Mouse (Mus musculus) c-Kit-negative CD71-positive TER-119-positive erythroid progenitor cells, embryonic 14.5 days (primary cell): ENCODE measurements around the gene Gm13279.
"Not testable (repeated sequence)": the region's sequence is repeated elsewhere in the genome, so short reads cannot be mapped to it uniquely, and the experiment has no call there.

Experiments
- DNase-seq: peaks from one replicate; pipeline ENCODE4 v3.0.0-alpha.2; 2013; ENCODE audit warnings: low read depth, low spot score

Gene Gm13279

DNA sequence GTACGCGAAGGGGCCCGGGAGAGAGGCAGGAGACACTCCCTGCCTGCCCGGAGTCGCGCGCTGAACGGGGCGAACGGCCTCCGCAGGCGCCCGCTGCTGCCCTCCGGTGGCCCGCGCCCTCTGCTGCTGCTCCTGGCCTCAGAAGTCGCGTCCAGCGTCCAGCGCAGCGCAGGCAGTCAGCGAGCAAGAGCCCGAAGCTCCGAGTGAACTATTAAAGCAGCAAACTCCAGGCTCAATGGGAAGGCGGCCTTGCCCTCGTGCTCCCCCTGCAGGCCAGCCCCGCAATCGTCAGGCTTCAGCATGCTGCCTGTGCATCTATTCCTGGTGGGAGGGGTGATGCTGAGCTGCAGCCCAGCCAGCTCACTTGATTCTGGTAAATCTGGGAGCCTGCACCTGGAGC is at the start of gene Gm13279:
Gm13279 (plus strand) TSS at position 301 of the 400 bp plus-strand sequence.
- DNase-seq = not testable (repeated sequence)

DNA sequence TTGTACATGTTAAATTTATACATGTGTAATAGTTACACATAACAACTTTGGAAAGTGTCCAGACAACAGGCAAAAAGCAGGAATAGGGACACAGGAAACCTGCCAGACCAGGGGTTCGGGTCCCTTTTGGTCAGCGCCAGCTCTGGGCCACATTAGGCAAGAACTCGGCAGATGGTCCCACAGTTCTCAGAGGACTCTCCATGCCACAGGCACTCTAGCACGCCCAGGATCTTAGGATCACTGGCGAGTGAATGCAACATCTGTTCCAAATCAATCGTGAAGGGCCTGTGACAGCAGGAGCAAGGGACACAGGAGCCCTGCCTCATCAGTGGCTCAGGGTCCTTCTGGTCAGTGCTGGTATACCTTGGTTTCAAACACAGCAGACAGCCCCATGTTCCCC is 47.3 kb upstream of the Gm13279 start:
- no peak for DNase-seq

DNA sequence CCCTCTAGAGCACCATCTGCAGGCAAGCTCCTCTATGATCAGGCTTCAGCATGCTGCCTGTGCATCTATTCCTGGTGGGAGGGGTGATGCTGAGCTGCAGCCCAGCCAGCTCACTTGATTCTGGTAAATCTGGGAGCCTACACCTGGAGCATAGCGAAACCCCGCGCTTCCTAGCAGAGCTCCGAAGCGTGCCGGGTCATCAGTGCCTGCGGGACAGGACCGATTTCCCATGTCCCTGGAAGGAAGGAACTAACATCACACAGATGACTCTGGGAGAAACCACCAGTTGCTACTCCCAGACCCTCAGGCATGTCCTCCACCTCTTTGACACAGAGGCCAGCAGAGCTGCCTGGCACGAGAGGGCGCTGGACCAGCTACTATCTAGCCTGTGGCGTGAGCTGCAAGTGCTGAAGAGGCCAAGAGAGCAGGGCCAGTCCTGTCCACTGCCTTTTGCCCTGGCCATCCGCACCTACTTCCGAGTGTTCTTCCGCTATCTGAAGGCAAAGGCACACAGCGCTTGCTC is 42.3 kb upstream of the Gm13279 start, which contains the start of gene Gm13271:
Gm13271 (plus strand) TSS at position 51 of the 523 bp plus-strand sequence.
- DNase-seq = not testable (repeated sequence)

DNA sequence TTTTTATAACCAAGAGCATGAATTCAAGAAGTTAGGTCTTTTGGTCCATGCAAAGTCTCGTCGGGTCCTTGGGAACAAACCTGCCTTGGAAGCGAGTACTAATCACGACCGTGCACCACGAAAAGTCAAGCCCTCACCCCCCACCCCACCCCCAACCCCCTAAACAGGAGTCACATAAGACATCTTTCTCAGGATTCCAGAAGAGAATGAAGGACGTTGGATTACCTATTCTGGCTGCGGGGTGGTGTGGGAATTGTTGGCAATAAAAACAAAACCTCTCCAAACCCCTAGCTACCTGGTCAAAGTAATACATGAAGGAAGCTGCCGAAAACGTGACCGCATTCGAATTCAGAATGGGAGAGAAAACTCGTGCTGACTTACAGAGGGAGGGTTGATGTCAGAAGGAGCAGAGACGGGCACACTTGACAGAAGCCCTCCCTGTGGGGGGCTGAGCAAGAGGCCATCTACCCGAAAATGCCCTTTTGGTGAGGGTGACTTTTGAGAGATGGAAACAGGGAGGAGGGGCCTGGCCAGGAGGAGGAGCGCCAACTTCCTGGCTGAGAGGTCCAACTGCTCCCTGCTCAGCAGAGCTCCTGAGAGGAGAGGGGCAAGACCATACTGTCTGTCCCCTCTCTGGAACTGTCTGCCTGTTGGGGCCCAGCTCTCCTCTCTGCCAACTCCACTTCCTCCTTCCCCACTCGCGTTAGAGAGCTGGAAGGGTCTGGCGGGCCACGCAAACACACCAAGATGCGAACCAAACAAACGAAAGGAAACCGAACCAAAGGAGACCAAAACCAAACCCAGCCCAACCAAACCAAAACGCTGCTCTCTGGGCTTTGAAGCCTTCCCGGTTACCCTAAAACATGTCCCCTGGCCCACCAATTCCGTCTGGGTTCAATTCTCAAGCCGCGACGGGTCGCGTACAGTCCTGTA is 40.4 kb upstream of the Gm13279 start:
- DNase-seq = not testable (repeated sequence)

DNA sequence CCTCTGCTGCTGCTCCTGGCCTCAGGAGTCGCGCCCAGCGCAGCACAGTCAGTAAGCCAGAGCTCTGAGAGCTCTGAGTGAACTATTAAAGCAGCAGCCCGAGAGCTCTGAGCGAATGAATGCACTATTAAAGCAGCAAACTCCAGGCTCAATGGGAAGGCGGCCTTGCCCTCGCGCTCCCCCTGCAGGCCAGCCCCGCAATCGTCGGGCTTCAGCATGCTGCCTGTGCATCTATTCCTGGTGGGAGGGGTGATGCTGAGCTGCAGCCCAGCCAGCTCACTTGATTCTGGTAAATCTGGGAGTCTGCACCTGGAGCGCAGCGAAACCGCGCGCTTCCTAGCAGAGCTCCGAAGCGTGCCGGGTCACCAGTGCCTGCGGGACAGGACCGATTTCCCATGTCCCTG is 39.6 kb upstream of the Gm13279 start:
- not testable (repeated sequence) for DNase-seq

DNA sequence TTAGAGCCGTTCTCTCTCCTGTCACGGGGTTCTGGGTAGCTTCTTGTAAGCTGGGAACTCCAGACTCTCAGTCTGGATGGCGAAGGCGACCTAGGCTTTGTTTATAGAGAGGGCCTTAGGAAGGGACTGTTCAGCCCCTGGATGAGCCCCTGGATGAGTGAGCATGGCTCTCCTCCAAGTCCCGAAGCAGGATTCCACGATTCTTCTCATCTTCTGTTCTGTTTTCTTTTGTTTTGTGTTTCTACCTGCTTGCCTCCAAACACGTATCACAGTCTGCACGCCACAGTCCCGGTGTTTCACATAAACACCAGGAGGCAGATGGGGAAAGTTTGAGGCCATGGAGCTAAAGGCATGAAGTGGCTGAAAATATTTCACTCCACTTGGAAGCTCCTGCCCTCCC is 38.4 kb upstream of the Gm13279 start:
- DNase-seq = not testable (repeated sequence)

DNA sequence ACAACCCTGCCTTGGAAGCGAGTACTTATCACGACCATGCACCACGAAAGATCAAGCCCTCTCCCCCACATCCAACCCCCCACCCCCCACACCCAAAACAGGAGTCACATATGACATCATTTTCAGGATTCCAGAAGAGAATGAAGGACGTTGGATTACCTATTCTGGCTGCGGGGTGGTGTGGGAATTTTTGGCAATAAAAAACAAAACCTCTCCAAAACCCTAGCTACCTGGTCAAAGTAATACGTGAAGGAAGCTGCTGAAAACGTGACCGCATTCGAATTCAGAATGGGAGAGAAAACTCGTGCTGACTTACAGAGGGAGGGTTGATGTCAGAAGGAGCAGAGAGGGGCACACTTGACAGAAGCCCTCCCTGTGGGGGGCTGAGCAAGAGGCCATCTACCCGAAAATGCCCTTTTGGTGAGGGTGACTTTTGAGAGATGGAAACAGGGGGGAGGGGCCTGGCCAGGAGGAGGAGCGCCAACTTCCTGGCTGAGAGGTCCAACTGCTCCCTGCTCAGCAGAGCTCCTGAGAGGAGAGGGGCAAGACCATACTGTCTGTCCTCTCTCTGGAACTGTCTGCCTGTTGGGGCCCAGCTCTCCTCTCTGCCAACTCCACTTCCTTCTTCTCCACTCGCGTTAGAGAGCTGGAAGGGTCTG is 37.5 kb upstream of the Gm13279 start, which contains the start of gene Gm13283:
Gm13283 (plus strand) TSS at position 510 of the 659 bp plus-strand sequence.
- DNase-seq = not testable (repeated sequence)

DNA sequence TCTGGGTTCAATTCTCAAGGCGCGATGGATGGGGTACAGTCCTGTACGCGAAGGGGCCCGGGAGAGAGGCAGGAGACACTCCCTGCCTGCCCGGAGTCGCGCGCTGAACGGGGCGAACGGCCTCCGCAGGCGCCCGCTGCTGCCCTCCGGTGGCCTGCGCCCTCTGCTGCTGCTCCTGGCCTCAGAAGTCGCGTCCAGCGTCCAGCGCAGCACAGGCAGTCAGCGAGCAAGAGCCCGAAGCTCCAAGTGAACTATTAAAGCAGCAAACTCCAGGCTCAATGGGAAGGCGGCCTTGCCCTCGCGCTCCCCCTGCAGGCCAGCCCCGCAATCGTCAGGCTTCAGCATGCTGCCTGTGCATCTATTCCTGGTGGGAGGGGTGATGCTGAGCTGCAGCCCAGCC is 36.8 kb upstream of the Gm13279 start:
- DNase-seq = not testable (repeated sequence)

DNA sequence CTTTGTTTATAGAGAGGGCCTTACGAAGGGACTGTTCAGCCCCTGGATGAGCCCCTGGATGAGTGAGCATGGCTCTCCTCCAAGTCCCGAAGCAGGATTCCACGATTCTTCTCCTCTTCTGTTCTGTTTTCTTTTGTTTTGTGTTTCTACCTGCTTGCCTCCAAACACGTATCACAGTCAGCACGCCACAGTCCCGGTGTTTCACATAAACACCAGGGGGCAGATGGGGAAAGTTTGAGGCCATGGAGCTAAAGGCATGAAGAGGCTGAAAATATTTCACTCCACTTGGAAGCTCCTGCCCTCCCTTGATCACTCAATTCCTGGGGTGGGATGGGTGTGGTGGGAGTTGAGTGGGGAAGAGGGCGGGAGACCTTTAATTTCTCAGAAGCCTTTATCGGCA is 35.4 kb upstream of the Gm13279 start:
- not testable (repeated sequence) for DNase-seq

DNA sequence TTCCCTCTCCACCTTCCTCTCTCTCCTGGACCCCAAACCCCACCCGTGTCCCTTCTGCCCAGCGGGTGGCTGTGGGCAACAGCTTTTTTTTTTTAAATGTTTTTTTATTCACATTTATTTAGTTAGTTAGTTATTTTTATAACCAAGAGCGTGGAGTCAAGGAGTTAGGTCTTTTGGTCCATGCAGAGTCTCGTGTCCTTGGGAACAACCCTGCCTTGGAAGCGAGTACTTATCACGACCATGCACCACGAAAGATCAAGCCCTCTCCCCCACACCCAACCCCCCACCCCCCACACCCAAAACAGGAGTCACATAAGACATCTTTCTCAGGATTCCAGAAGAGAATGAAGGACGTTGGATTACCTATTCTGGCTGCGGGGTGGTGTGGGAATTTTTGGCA is 34.9 kb upstream of the Gm13279 start:
- DNase-seq = not testable (repeated sequence)

DNA sequence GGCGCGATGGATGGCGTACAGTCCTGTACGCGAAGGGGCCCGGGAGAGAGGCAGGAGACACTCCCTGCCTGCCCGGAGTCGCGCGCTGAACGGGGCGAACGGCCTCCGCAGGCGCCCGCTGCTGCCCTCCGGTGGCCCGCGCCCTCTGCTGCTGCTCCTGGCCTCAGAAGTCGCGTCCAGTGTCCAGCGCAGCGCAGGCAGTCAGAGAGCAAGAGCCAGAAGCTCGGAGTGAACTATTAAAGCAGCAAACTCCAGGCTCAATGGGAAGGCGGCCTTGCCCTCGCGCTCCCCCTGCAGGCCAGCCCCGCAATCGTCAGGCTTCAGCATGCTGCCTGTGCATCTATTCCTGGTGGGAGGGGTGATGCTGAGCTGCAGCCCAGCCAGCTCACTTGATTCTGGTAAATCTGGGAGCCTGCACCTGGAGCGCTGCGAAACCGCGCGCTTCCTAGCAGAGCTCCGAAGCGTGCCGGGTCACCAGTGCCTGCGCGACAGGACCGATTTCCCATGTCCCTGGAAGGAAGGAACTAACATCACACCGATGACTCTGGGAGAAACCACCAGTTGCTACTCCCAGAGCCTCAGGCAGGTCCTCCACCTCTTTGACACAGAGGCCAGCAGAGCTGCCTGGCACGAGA is 33.7 kb upstream of the Gm13279 start:
- DNase-seq = not testable (repeated sequence)

DNA sequence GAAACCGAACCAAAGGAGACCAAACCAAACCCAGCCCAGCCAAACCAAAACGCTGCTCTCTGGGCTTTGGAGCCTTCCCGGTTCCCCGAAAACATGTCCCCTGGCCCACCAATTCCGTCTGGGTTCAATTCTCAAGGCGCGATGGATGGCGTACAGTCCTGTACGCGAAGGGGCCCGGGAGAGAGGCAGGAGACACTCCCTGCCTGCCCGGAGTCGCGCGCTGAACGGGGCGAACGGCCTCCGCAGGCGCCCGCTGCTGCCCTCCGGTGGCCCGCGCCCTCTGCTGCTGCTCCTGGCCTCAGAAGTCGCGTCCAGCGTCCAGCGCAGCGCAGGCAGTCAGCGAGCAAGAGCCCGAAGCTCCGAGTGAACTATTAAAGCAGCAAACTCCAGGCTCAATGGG is 23.7 kb upstream of the Gm13279 start, which contains the start of gene Gm13290:
Gm13290 (plus strand) TSS at position 301 of the 400 bp plus-strand sequence.
- not testable (repeated sequence) for DNase-seq

DNA sequence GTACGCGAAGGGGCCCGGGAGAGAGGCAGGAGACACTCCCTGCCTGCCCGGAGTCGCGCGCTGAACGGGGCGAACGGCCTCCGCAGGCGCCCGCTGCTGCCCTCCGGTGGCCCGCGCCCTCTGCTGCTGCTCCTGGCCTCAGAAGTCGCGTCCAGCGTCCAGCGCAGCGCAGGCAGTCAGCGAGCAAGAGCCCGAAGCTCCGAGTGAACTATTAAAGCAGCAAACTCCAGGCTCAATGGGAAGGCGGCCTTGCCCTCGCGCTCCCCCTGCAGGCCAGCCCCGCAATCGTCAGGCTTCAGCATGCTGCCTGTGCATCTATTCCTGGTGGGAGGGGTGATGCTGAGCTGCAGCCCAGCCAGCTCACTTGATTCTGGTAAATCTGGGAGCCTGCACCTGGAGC is 20.6 kb upstream of the Gm13279 start, which contains the start of gene Gm13289:
Gm13289 (plus strand) TSS at position 301 of the 400 bp plus-strand sequence.
- DNase-seq = not testable (repeated sequence)

DNA sequence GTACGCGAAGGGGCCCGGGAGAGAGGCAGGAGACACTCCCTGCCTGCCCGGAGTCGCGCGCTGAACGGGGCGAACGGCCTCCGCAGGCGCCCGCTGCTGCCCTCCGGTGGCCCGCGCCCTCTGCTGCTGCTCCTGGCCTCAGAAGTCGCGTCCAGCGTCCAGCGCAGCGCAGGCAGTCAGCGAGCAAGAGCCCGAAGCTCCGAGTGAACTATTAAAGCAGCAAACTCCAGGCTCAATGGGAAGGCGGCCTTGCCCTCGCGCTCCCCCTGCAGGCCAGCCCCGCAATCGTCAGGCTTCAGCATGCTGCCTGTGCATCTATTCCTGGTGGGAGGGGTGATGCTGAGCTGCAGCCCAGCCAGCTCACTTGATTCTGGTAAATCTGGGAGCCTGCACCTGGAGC is 17.6 kb upstream of the Gm13279 start, which contains the start of gene Gm13272:
Gm13272 (plus strand) TSS at position 301 of the 400 bp plus-strand sequence.
- DNase-seq = not testable (repeated sequence)

DNA sequence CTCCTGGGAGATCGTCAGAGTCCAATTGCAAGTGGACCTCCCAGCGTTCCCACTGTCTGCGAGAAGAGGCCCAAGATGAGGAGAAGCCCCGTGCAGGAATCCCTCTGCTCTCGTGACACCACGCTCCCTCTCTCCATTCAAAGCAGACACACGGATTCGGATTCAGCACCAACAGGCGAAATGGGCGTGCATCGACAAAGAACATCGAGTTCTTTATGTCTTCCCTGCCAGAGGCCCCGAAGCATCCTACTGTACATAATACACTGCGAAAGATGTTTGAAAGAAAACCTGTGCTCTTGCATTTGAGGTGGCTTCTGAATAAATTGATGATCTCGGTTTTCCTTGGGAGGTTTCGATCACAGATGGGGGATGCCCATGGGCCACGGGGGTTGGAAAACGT is 16.9 kb upstream of the Gm13279 start:
- not testable (repeated sequence) for DNase-seq

DNA sequence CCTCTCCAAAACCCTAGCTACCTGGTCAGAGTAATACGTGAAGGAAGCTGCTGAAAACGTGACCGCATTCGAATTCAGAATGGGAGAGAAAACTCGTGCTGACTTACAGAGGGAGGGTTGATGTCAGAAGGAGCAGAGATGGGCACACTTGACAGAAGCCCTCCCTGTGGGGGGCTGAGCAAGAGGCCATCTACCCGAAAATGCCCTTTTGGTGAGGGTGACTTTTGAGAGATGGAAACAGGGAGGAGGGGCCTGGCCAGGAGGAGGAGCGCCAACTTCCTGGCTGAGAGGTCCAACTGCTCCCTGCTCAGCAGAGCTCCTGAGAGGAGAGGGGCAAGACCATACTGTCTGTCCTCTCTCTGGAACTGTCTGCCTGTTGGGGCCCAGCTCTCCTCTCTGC is 15.4 kb upstream of the Gm13279 start, which contains the start of gene Ifnz:
Ifnz (plus strand) TSS at position 301 of the 400 bp plus-strand sequence.
- DNase-seq = not testable (repeated sequence)

DNA sequence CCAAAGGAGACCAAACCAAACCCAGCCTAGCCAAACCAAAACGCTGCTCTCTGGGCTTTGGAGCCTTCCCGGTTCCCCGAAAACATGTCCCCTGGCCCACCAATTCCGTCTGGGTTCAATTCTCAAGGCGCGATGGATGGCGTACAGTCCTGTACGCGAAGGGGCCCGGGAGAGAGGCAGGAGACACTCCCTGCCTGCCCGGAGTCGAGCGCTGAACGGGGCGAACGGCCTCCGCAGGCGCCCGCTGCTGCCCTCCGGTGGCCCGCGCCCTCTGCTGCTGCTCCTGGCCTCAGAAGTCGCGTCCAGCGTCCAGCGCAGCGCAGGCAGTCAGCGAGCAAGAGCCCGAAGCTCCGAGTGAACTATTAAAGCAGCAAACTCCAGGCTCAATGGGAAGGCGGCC is 14.9 kb upstream of the Gm13279 start:
- not testable (repeated sequence) for DNase-seq

DNA sequence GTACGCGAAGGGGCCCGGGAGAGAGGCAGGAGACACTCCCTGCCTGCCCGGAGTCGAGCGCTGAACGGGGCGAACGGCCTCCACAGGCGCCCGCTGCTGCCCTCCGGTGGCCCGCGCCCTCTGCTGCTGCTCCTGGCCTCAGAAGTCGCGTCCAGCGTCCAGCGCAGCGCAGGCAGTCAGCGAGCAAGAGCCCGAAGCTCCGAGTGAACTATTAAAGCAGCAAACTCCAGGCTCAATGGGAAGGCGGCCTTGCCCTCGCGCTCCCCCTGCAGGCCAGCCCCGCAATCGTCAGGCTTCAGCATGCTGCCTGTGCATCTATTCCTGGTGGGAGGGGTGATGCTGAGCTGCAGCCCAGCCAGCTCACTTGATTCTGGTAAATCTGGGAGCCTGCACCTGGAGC is 11.8 kb upstream of the Gm13279 start, which contains the start of gene Gm13276:
Gm13276 (plus strand) TSS at position 301 of the 400 bp plus-strand sequence.
- DNase-seq = not testable (repeated sequence)

DNA sequence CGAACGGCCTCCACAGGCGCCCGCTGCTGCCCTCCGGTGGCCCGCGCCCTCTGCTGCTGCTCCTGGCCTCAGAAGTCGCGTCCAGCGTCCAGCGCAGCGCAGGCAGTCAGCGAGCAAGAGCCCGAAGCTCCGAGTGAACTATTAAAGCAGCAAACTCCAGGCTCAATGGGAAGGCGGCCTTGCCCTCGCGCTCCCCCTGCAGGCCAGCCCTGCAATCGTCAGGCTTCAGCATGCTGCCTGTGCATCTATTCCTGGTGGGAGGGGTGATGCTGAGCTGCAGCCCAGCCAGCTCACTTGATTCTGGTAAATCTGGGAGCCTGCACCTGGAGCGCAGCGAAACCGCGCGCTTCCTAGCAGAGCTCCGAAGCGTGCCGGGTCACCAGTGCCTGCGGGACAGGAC is 8.8 kb upstream of the Gm13279 start, which contains the start of gene Gm13277:
Gm13277 (plus strand) TSS at position 231 of the 400 bp plus-strand sequence.
- DNase-seq = not testable (repeated sequence)

DNA sequence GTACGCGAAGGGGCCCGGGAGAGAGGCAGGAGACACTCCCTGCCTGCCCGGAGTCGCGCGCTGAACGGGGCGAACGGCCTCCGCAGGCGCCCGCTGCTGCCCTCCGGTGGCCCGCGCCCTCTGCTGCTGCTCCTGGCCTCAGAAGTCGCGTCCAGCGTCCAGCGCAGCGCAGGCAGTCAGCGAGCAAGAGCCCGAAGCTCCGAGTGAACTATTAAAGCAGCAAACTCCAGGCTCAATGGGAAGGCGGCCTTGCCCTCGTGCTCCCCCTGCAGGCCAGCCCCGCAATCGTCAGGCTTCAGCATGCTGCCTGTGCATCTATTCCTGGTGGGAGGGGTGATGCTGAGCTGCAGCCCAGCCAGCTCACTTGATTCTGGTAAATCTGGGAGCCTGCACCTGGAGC is 5.9 kb upstream of the Gm13279 start, which contains the start of gene Gm13278:
Gm13278 (plus strand) TSS at position 301 of the 400 bp plus-strand sequence.
- DNase-seq = not testable (repeated sequence)
